Mouse (Mus musculus): ENCODE results near the gene Atp5f1.

Atp5f1 gene

GRCm38 (mm10) chr3:105900266-105900665 lies 59.6 kb downstream of the Atp5f1 start:
- in situ Hi-C loops (cut with MboI): no loop called here

DNA sequence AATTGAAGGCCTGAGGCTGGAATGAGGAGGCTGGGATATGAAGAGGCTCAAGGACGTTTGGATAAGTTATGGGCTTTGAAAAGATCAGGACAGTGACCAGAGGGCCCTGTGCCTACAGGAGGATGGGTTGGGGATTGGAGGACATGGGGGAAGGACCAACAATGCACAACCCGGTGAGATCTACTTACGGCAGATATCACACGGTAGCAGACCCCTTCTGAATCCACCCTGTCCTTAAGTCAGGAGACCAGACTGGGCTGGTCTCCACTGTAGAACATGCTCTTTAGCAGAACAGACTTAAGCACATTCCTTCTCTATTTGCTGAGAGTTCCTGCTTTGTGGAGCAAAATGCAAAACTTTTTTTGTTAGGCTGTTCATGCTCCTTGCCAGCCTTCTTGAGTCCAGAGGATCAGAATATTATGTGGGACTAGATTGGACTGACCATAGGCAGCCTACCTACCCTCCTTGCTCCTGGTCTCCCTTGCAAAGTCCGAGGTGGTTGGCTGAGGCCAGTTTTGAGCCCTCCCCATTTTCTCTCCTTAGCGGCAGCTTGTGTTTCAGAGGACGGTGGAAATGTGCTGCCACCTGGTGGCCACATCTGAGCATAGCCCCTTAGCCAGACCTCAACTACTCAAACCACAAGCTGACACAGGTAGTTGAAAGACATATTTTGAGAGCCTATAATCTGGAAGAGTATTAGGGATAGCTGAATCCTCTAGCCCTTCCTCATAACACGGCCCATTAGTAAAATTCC lies 60.3 kb downstream of the Atp5f1 start:
- in situ Hi-C loops (cut with MboI): loop anchor here (10.0 kb wide), 1 partner anchor 105 kb away; no protein-coding TSS in a partner anchor

DNA sequence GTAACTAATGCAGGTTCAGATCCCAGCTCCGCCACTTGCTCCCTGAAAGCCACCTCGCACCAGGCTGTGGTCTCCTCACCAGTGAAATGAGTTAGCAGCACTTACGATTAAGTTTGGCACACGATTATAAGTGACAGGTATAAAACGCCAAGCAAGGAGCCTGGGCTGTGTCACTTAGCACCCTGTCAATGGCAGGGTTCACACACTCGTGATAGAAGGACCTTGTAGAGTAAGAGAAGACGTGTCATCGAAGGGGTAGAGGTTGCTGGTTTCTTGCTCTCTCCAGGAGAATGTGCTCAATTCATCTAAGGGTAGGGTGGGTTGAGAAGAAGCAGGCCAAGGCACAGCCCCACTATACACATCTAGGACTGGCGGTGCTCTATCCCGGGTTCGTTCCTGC lies 61.0 kb downstream of the Atp5f1 start:
- in situ Hi-C loops (cut with MboI): loop anchor here (10.0 kb wide), 1 partner anchor 104 kb away; no protein-coding TSS in a partner anchor

DNA sequence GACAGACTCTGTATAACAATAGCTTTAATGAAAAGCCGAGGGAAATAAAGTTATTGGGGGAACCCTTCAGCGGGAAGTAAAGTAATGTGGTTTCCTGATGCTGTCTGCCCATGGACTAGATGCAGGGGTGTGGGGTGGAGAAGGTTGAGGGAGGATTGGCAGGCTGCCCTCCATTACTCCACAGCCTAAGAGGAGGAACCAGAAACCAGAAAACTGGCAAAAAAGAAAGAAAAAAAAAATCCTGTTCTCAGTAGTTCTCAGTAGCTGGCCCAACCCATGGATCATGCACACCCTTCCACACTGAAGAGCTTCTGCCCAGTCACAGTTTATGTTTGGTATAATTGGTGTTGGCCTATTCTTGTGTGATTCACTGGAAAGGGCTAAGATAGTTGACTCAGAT lies 61.6 kb downstream of the Atp5f1 start:
- in situ Hi-C loops (cut with MboI): loop anchor here (10.0 kb wide), 1 partner anchor 104 kb away; no protein-coding TSS in a partner anchor

DNA sequence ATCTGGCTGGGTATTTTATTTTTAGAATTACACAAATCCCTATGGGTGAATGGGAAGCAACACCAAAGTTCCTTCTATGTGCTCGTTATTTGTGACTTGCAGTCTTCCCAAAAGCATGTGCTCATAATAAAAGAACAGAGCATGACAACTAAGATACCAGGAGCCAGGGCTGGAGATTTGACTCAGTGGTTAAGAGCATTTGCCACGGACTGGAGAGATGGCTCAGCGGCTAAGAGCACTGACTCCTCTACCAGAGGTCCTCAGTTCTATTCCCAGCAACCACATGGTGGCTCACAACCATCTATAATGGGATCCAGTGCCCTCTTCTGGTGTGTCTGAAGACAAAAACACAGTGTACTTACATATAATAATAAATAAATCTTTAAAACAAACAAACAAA lies 63.1 kb downstream of the Atp5f1 start:
- in situ Hi-C loops (cut with MboI): loop anchor here (10.0 kb wide), 1 partner anchor 102 kb away; no protein-coding TSS in a partner anchor

DNA sequence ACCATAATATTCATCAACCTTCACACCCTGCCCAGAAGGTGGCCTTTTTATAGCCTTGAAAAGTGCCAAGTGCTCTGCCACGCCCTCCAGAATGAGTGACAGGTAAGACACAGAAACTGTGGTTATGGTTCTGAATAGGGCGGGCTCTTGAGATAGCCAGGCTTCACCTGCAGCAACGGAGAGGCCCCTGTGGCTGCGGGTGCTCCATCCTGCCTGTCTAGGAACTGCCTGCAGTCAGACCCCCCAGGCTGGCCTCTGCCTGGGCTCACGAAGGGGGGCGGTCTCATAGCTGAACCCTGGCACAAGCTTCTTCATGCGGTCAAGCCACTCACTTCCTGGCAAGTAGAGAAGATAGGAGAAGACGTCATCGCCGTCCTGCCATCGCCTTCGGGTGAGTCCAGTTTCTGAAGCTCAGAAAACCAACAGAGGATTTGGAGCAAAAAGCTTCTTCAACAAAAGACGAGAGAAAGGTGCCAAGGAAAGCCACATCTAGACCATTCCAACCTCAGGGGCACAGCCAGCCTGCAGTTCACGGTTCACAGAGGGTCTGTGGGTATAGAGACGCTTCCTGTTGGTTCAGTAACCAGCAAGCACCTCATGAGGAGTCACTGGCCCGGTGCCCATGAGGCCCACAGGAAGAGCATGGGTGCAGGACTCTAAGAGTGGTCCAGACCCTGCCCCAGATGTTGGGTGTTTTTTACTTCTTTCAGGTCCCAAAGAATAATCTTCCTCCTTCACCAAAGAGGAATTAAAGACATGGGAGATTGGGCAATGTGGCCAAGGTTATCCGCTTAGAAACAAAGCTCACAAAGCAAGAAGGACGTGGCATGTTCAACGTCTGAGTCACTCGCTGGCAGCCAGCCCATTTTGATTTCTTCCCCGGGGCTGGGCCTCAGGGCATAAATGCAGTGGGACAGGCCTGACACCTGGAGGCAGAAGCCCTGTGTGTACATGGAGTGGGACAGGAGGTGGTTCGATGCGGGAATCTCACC lies 65.0 kb downstream of the Atp5f1 start:
- in situ Hi-C loops (cut with MboI): loop anchor here (5.0 to 10.0 kb wide), 2 partner anchors 100 to 208 kb away; partner anchors contain the start of gene Ddx20

GRCm38 (mm10) chr3:105893941-105894391 lies 65.9 kb downstream of the Atp5f1 start:
- in situ Hi-C loops (cut with MboI): loop anchor here (5.0 to 10.0 kb wide), 2 partner anchors 99 to 207 kb away; partner anchors contain the start of gene Ddx20

Measured in mature B cell (primary cell).